Mouse (Mus musculus): ENCODE results near the gene Tubgcp6.

Tubgcp6 gene

DNA sequence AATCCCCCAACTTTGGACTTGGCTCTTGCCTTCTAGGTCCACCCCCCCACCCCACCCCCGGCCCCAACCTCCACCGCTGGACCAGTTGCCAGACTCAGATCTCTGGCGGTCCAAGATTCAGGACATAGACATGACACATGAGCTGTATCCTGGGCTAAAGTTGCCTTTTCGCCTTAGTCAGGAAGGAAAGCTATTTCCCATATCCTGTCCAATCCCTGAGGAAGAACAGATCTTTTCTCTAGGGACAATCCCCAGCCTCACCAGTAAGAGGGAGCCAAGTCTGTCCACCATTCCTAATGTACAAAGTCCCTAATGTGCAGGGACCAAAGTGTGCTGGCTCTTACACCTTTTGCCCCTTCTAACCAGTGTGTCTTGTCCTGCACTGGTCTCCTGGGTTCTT lies 19.0 kb upstream of the Tubgcp6 start:
- no peak for DNase-seq (ENCODE audit: low read depth in 1 of 2, low spot score in 2 of 2)

DNA sequence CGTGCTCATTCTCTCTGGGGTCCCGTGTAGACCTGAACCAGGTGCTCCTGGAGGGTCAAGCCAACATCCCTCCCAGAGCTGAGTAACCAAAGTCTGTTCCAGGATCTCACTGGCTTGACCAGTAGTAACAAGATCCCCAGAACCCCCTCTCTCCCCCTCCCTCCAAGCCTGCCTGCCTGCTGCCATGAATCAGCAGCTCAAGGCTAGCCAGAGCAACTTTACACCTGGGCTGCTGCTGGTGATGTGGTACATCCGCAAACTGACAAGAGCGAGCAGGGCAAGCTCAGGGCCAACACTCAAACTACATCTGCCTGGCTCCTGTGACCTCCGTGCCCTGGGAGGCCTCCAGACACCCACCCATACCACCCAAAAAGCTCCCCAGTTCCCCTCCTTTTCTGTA lies 18.5 kb upstream of the Tubgcp6 start:
- DNase-seq (ENCODE audit: low read depth in 1 of 2, low spot score in 2 of 2) = no peak

DNA sequence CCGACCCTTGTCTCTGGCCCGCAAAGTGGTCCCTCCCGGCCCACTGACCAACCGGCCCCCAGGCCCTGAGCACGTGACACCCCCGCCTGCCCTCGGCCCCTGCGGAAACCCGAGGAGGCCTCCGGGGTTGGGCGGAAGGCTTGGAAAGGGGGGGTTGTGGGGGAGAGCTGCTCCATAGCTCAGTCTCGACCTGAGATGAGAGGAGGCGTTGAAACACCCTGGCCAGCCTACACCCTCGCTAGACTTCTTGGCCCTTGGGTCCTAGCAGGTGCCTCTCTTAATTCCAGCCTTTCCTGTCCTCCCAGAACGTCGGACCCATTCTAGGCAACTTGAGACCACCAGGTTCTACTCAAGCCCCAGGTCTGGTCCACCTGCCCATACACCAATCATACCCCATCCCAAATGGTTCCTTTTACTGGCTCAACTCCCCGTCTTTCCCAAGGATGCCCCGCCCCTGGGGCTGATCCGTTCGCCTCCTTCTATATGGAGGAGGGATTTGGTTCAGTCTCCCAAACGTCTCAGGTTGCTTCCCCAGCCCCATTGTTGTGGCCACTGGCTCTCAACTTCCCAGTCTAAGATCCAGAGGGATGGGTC lies 17.8 kb upstream of the Tubgcp6 start, which contains the start of gene Mapk12:
Mapk12 (minus strand) TSS at position 45 of the 594 bp plus-strand sequence.
- DNase-seq (ENCODE audit: low read depth in 1 of 2, low spot score in 2 of 2) = no peak

DNA sequence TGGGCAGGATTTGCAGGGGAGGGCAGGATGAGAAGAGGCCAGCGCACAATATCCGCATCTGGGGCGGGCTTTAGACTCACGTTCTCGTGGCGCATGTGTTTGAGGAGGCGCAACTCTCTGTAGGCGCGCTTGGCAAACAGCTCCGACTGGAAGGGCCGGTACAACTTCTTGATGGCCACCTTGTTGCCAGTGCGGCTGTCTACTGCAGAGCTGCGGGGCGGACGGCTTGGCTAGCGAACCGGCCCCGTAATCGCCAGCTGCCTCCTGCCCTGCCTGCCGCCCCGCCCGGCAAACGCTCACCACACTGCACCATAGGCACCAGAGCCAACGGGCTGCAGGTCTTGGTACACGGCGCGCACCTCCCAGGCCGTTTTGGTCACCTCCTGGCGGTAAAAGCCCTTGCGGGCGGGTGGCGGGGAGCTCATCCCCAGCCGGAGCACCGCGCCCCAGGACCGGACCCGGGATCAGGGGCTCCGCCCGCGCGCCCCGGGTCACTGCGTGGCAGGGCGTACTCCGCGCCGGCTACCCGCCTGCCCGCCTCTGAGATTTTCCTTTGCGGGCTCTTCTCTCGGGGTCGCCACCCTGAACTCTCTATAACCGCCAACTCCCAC lies 17.2 kb upstream of the Tubgcp6 start:
- no peak for DNase-seq (ENCODE audit: low read depth in 1 of 2, low spot score in 2 of 2)

DNA sequence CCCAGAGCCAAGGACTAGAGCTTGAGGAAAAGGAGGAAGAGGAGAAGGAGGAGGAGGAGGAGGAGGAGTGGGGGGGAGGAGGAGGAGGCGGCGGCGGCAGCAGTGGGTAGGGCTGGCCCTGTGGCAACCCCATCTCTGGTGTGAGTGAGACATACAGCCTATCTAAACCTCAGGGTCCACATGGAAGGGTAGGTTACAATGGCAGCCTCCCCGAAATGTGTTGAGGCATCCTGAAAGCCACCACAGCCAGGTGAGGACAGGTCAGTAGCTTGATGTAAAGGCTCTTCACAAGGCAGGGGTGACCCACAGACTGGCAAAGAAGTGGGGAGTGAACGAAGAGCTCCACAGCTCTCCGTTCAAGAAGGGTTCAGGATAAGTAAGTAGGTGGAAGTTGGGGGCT lies 15.6 kb upstream of the Tubgcp6 start:
- no peak for DNase-seq (ENCODE audit: low read depth in 1 of 2, low spot score in 2 of 2)

DNA sequence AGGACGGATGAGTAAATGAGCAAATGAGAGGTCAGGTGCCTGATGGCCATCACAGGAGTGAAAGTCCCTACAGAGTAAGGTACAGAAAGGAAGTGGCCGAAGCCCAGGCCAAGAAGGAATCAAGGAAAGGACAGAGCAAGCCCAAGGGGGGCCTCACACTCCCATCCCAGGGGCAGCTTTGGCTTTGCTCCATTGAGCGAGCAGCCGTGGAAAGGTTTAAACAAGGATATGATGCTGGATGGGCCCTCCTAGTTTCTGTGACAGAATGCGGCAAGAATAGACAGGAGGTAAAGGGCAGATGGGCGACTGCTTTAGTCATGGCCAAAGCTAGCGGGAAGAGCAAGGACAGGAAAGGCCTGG lies 15.1 kb upstream of the Tubgcp6 start:
- no peak for DNase-seq (ENCODE audit: low read depth in 1 of 2, low spot score in 2 of 2)

DNA sequence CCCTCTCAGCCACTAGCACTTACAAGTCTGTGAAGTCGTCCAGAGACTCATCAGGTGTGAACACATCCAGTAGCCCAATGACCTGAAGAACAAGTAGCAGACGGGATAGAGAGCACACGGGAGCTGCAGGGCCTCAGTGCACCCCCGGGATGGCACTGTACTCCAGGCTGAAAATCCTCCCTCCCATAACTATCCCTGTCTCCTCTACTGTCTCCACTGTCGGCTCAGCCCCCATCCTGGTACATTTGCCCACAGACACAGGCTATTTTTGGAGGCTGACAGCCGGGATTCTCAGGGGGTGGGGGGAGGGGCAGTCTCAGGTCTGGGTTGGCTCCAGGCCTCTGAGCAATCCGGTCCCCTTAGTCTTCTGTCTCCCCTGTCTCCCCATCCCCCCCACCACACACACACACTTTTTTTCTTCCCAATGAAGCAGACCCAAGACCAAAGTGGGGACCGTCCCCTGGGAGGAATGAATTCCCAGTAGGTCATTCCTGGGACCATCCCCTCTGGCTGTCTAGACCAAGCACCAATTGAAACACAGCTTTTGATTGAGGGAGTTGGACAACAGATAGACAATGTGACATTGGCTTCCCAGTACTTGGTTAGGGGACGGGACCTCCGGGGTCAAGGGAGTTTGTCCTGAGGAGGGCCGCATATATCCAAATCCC lies 14.6 kb upstream of the Tubgcp6 start:
- no peak for DNase-seq (ENCODE audit: low read depth in 1 of 2, low spot score in 2 of 2)

DNA sequence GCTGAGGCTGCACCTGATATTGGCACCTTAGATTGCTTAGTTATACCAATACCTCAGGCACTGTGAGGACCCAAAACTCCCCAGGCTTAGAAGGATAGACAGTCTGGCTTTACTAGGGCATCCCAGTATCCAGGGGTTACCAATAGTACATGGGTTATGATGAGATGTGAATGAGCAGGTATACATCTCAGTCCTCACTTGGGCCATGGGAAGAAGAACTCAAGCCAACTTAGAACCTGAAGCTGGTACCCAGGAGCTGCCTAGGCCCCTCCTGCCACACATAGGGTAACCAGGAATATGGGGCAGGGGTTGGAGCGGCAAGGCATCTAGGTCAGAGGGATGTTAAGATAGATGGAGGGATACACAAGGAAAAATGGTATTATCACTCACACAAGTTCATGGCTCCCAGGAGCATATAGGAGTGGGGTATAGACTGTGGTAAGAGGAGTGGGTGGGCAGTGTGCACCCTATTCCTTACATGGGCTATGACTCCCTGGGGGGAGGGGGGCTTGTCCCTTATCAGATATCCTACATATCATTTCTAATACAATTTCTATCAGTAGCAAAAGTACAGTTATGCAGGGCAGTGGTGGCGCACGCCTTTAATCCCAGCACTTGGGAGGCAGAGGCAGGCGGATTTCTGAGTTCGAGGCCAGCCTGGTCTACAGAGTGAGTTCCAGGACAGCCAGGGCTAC lies 13.7 kb upstream of the Tubgcp6 start:
- DNase-seq (ENCODE audit: low read depth in 1 of 2, low spot score in 2 of 2) = no peak

DNA sequence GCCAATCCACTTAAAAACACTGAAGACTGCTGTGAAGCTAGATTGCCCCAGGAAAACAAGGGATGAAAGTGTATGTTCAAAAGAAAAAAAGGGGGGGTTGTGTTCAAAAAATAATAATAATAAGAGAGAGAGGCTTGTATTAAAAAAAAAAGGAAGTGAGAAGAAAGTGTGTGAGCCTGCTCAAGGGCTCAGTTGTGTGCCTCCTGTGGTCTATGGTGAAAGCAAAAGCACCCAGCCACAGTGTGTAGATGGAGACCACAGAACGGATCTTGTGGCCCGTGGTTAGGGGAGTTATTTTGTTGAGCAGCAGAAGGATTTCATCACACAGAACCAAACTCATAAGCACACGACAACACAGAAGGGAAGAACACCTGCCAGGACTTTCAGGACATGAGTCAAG lies 8.4 kb upstream of the Tubgcp6 start:
- DNase-seq (ENCODE audit: low read depth in 1 of 2, low spot score in 2 of 2) = peak; percentile 77 to 80

DNA sequence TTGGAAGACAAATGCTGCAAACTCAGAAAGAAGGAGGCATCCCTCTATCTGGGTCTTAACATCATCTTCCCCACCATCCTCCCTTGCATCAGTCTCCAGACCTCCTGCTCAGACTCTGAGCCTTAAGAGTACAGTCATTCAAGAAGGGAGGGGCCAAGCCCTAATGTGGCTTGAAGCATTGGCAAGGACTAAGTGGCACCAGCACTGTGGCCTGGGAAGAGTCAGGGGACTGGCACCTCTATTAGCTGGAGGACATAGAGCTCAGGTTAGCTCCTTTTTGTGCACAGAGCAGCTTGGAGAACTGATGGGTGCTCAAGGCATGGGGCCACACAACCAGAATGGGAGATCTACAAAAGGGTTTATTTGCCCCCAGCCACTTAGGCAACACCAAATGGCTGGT lies 7.3 kb upstream of the Tubgcp6 start:
- no peak for DNase-seq (ENCODE audit: low read depth in 1 of 2, low spot score in 2 of 2)

DNA sequence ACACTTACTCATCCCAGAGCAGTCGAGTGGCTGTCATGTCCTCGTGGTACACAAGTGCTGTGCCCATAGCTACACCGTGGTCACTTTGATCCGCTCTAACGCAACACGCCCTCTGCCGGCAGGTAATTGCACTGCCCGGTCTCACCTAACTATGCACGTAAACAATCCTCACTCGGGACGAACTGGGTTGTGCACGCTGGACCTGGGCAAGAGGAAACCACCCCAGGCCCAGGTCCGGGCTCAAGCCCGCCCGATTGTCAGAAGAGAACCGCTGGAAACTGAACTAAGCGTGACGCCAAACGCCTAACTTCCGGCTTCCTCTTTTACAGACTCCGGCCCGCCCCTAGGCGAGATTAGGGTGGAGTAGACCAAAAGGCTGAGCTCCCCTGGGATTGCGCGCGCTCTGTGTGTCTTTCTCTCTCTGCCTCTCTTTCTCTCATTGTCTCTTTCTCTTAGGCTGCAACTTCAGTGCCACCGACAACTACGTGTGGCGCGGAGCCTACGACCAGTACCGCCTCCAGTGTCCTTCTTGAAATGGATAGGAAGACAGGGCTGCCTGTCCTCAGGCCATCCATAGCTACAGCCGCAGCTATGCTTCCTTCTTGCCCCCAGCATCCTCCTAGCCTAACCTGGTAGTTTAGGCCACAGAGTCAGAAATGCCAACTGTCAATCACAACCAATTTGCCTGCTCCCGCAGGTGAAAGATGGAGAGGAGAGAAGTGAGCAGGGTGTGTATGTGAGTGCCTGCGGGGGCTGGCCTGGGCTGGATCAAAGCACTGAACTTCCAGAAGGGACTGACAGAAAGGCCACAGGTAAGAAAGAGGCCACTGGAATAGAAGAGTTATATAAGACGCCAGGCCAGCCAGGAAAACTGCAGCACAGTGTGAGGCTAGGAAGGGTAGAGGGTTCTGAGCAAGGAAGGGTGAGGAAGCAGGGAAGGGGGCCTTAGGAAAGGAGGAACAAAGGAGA lies 5.8 kb upstream of the Tubgcp6 start, which contains the start of gene Hdac10:
Hdac10 (minus strand) TSS at position 319 of the 969 bp plus-strand sequence.
- peak; percentile 48 to 72 for DNase-seq (ENCODE audit: low read depth in 1 of 2, low spot score in 2 of 2)

DNA sequence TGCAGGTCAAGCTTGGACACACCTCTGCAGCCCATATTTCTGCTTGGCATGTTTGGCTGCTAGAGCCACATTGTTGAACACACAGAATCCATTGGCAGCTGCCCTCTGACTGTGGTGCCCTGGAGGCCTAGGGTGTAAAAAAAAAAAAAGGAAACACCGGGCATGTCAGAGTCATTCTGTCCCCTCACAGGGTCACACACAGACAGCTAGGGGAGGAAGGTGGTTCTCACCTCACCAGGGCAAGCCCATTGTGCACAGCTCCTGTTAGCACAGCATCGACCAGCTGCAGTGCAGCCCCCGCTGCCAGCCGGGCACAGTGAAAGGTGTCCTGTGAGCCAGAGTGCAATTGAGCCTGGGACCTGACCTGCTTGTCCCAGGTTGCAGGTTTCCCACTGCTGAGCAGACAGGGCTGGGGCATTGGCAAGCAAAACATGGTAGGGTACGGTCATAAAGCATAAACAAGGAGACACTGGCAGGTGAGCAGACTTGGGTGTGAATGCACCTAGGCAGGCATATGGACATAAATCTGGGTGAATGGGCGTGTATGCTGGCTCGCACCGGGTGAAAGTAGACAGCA lies 4.5 kb upstream of the Tubgcp6 start:
- DNase-seq (ENCODE audit: low read depth in 1 of 2, low spot score in 2 of 2) = no peak

DNA sequence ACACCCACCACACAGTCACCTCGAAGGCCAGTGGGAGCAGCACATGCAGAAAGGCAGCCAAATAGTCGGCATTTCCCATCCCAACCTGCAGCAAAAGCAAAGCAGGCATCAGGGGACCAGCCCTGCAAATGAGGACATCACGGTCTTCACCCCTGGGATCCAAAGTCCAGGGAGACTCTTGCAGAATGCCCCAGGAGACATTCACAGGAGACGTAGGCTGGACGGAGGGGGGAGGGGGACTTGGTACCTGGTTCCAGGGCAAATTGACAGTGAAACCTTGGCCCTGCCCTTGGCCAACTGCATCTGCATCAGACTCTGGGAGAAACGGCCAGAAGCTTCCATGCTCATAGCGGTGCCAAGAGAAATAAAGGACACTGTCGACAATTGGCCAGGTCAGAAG lies 3.7 kb upstream of the Tubgcp6 start:
- DNase-seq (ENCODE audit: low read depth in 1 of 2, low spot score in 2 of 2) = no peak

DNA sequence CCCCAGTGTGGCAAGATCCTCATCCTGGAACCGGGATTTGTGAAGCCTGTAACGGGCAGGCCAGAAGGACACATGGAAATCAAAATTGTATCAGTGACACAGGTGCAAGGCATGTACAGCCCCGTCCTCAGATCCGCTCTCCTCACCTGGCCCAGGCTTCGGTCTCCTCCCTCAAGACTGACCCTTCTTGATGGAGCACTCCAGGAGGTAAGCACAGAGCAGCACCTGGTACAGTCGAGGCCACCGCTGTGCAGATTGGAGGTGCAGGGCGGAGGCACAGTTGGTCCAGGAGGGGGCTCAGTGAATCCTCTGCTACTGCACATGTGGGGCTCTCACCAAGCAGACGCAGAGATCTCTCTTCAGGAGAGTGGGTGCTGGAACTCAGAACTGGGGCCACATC lies 2.4 kb upstream of the Tubgcp6 start:
- DNase-seq (ENCODE audit: low read depth in 1 of 2, low spot score in 2 of 2) = no peak

DNA sequence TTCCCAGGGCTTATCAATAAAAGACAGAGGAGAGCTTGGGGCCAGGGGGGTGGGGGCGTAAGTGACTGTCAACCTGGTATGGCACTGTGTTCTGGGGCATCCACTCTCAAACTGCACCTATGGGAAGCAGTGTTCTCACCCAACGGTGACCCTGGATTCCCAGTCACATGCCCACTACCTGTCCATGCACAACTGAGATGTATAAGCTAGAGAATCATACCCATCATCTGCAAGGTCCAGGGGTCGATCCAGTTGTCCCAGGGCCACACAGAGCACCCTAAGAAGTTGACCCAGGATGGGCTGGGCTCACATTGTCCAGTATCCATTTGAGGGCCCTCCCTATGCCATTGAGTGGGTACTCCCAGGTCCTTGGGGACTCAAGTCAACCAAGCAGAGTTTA lies 1.4 kb upstream of the Tubgcp6 start:
- no peak for DNase-seq (ENCODE audit: low read depth in 1 of 2, low spot score in 2 of 2)

DNA sequence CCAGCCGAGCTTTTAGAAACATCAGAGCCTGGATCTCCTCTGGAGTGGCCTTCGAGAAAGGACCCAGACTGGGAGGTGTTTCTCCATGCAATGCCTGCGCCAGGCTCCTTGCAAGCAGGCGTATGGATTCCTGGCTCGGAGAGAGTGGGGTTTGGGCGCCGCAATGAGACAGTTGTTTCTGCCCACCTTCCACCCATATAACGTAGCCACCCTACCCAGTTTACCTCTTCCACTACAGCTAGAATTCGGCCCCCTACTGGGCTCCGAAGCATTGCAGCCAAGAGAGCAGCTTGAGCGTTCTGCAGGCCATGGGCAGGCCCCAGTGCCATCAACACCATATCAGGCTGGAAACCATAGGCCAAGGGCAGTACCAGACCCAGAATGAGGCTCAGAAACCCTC lies 683 bp upstream of the Tubgcp6 start:
- DNase-seq (ENCODE audit: low read depth in 1 of 2, low spot score in 2 of 2) = no peak

DNA sequence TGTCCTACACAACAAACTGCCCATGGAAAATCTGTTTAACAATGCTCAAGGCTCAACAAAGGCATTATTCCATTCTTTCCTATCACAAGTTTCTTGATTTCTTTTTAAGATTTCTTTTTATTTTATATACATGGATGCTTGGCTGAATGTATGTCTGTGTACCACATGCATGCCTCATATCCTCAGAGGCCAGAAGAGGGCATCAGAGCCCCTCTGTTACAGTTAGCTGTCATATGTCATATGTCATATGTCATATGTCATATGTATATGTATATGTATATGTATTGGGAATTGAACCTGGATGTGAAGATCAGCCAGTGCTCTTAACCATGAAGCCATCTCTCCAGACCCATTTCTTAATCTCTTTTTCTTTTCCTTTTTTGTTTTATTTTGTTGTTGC lies 4.9 kb downstream of the Tubgcp6 start:
- DNase-seq (ENCODE audit: low read depth in 1 of 2, low spot score in 2 of 2) = no peak

DNA sequence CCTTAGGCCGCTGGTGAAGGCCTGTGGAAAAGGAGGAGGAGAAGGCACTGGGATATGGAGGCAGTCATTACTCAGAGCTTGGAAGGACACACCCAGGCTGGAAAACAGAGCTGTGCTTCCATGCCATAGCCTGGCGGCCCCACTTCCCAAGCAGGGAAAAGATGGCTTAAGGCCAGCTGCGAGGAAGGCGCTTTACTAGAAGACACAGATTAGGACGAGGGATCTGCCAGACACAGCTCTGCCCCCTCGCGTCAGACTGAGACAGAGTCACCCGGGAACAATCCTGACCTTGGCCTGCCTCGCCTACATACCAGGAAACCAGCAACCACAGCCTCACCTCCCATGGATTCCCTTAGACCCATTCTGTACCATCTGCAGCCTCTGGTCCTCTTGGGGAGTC lies 12.8 kb downstream of the Tubgcp6 start:
- DNase-seq (ENCODE audit: low read depth in 1 of 2, low spot score in 2 of 2) = no peak

DNA sequence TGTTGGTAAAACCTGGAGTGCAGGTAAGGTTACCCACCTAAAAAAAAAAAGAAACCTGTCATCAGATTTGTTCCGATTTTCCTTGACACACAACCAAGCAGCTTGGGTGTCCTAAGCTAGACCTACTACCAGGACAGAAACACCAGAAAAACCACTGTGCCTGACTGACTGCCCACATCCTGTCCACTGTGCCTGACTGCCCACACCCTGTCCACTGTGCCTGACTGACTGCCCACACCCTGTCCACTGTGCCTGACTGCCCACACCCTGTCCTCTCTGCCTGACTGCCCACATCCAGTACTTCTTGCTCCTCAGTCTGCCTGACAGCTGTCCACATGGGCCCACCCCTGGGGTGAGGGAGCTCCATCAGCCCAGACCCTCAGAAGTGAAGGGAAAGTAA lies 15.9 kb downstream of the Tubgcp6 start:
- DNase-seq (ENCODE audit: low read depth in 1 of 2, low spot score in 2 of 2) = no peak

DNA sequence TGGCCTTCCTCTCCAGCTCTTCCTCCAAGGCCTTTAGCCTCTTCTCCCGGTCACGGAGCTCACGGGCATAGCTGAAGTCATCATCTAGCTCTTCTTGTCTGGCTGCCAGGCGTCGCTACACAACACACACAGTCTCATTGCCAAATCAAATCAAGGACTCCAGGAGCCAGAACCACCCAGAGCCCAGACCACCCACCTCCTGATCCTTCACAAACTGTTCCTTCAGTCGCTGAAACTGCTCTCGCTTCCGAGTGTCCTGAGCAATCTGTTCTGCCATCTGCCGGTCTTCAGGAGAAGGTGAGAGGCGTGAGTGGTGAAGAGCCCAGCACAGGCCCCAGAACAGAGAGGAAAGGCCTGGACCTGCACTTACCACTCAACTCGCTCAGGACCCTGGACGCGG lies 16.8 kb downstream of the Tubgcp6 start:
- DNase-seq (ENCODE audit: low read depth in 1 of 2, low spot score in 2 of 2) = no peak

DNA sequence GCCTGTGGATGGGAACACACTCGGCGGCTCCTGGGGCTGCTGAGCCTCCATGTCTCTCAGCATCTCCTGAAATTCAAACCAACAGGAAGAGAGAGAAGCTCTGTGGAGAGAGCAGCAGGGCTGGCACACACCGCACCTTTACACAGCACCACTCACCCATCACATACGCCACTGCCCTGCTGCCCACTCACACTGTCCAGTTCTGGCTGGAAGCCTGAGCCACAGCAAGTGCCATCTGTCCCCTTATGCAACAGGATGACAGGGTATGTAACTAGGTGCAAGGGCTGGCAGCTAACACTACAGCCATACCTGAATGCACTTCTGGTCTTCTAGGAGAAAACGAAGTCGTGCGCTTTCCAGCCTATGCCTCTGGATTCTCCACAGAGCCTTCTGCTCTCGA lies 18.5 kb downstream of the Tubgcp6 start:
- no peak for DNase-seq (ENCODE audit: low read depth in 1 of 2, low spot score in 2 of 2)
